ENCODE assay signal across 24 mouse cellular contexts in genomic region chr16:96723066-96723669, GRCm38 (mm10).
DNase-seq lines count a peak whose midpoint lies in the region; ATAC-seq lines count a peak whose summit lies in the region.
"Had no signal": no experiment of that assay in that cellular context is flagged by ENCODE, and none has a peak within 500 bp of the region (broad histone marks: within the 10 kb centered on the region; RNA-seq: fewer than 3 reads in every experiment).

No protein-coding gene starts in this region.

- H3K27ac ChIP-seq in hindbrain, embryonic 11.5 days (ENCODE audit: low read depth, low read length), result no peak overlapping the region
- no peak overlapping the region for H3K27ac ChIP-seq in hindbrain, embryonic 16.5 days (ENCODE audit: low read depth, low read length)
- H3K27ac ChIP-seq in liver, embryonic 11.5 days (ENCODE audit: low read depth, low read length), result no peak overlapping the region
- no peak overlapping the region for H3K27ac ChIP-seq in embryonic facial prominence, embryonic 13.5 days
- H3K27ac ChIP-seq in hindbrain, embryonic 14.5 days, result no peak overlapping the region
- H3K27ac ChIP-seq: embryonic facial prominence, embryonic 15.5 days; kidney, embryonic 15.5 days; left cerebral cortex, adult 2 months; liver, embryonic 13.5 days; midbrain, embryonic 12.5 days; neural tube, embryonic 12.5 days had no signal

- H3K9ac ChIP-seq in hindbrain, embryonic 11.5 days (ENCODE audit: low read depth, low read length), result no peak overlapping the region
- no peak overlapping the region for H3K9ac ChIP-seq in hindbrain, embryonic 16.5 days (ENCODE audit: low read depth, low read length)
- no peak overlapping the region for H3K9ac ChIP-seq in liver, embryonic 11.5 days (ENCODE audit: low read depth, low read length)
- H3K9ac ChIP-seq in embryonic facial prominence, embryonic 13.5 days, result no peak overlapping the region
- H3K9ac ChIP-seq in hindbrain, embryonic 14.5 days, result no peak overlapping the region
- H3K9ac ChIP-seq: embryonic facial prominence, embryonic 15.5 days; kidney, embryonic 15.5 days; liver, embryonic 13.5 days; midbrain, embryonic 12.5 days; neural tube, embryonic 12.5 days had no signal

- no peaks in the 10 kb centered on the region for H3K9me3 ChIP-seq in hindbrain, embryonic 11.5 days (ENCODE audit: control insufficient read depth, low read length)
- no peaks in the 10 kb centered on the region for H3K9me3 ChIP-seq in hindbrain, embryonic 16.5 days (ENCODE audit: control insufficient read depth, low read length)
- H3K9me3 ChIP-seq in liver, embryonic 11.5 days (ENCODE audit: control insufficient read depth, low read length), result no peaks in the 10 kb centered on the region
- no peaks in the 10 kb centered on the region for H3K9me3 ChIP-seq in embryonic facial prominence, embryonic 13.5 days
- no peaks in the 10 kb centered on the region for H3K9me3 ChIP-seq in hindbrain, embryonic 14.5 days (ENCODE audit: control insufficient read depth, low read length)
- H3K9me3 ChIP-seq: embryonic facial prominence, embryonic 15.5 days; kidney, embryonic 15.5 days; liver, embryonic 13.5 days; midbrain, embryonic 12.5 days; neural tube, embryonic 12.5 days had no signal

- ATAC-seq in hindbrain, embryonic 11.5 days (ENCODE audit: low FRiP score), result peak; percentile 45; the same call in 1 of the 2 replicates
- no peak for ATAC-seq in hindbrain, embryonic 16.5 days
- peak; percentile 29; the same call in 1 of the 2 replicates for ATAC-seq in liver, embryonic 11.5 days (replicated peaks; ENCODE audit: low FRiP score)
- ATAC-seq in embryonic facial prominence, embryonic 13.5 days (ENCODE audit: insufficient number of reproducible peaks, insufficient read depth, low FRiP score, low TSS enrichment, low read depth), result 0 out of 2 replicates have a peak, but pooled peaks have one; percentile 43
- peak; percentile 59; the same call in 1 of the 2 replicates for ATAC-seq in hindbrain, embryonic 14.5 days (ENCODE audit: low FRiP score)
- ATAC-seq: intestine, postnatal 0 days had no signal

- H3K4me3 ChIP-seq in hindbrain, embryonic 11.5 days (ENCODE audit: low read depth, low read length), result no peak overlapping the region
- no peak overlapping the region for H3K4me3 ChIP-seq in hindbrain, embryonic 16.5 days (ENCODE audit: low read length)
- H3K4me3 ChIP-seq in liver, embryonic 11.5 days (ENCODE audit: low read depth, low read length), result no peak overlapping the region
- no peak overlapping the region for H3K4me3 ChIP-seq in embryonic facial prominence, embryonic 13.5 days
- H3K4me3 ChIP-seq in hindbrain, embryonic 14.5 days (replicated peaks; ENCODE audit: low read length), result no peak overlapping the region
- H3K4me3 ChIP-seq: embryonic facial prominence, embryonic 15.5 days; kidney, embryonic 15.5 days; left cerebral cortex, adult 2 months; liver, embryonic 13.5 days; midbrain, embryonic 12.5 days; neural tube, embryonic 12.5 days had no signal

- no peak for DNase-seq in hindbrain, embryonic 11.5 days (ENCODE audit: low spot score)
- no peak for DNase-seq in liver, embryonic 11.5 days (ENCODE audit: low spot score)
- DNase-seq in liver, result no peak
- DNase-seq in hindbrain, embryonic 14.5 days (ENCODE audit: low spot score), result no peak
- no peak for DNase-seq in frontal cortex, postnatal 10 days (ENCODE audit: low spot score in 2 of 2)
- DNase-seq: adrenal gland, adult 2 months; cerebellum, adult 18-20 months; cerebellum, postnatal 14 days; gastrocnemius, postnatal 10 days; heart, postnatal 10 days; liver, embryonic 13.5 days; lung, adult 2 months; lung, postnatal 14 days; thymus, adult 2 months; thymus, postnatal 4 days had no signal

- H3K4me2 ChIP-seq in hindbrain, embryonic 11.5 days (replicated peaks; ENCODE audit: low read depth, low read length), result no peak overlapping the region
- H3K4me2 ChIP-seq in hindbrain, embryonic 16.5 days (ENCODE audit: low read length), result no peak overlapping the region
- H3K4me2 ChIP-seq in liver, embryonic 11.5 days, result no peak overlapping the region
- H3K4me2 ChIP-seq in embryonic facial prominence, embryonic 13.5 days, result no peak overlapping the region
- no peak overlapping the region for H3K4me2 ChIP-seq in hindbrain, embryonic 14.5 days (replicated peaks)
- H3K4me2 ChIP-seq: embryonic facial prominence, embryonic 15.5 days; heart, embryonic 11.5 days; kidney, embryonic 15.5 days; liver, embryonic 13.5 days; midbrain, embryonic 12.5 days; neural tube, embryonic 12.5 days had no signal

- 85% methylated on average over 2 of the region's 2 CpGs for WGBS in hindbrain, embryonic 11.5 days
- WGBS in hindbrain, embryonic 16.5 days, result 92% methylated on average over 2 of the region's 2 CpGs
- WGBS in liver, embryonic 11.5 days, result 75% methylated on average over 2 of the region's 2 CpGs
- 85% methylated on average over 2 of the region's 2 CpGs for WGBS in embryonic facial prominence, embryonic 13.5 days
- WGBS in hindbrain, embryonic 14.5 days, result 88% methylated on average over 2 of the region's 2 CpGs

- no peaks in the 10 kb centered on the region for H3K27me3 ChIP-seq in hindbrain, embryonic 11.5 days (ENCODE audit: control insufficient read depth, insufficient read depth, low read length)
- H3K27me3 ChIP-seq in hindbrain, embryonic 16.5 days (replicated peaks; ENCODE audit: control insufficient read depth, insufficient read depth, low read length), result no peaks in the 10 kb centered on the region
- H3K27me3 ChIP-seq in liver, embryonic 11.5 days (replicated peaks; ENCODE audit: control insufficient read depth, insufficient read depth, low read length), result no peaks in the 10 kb centered on the region
- no peaks in the 10 kb centered on the region for H3K27me3 ChIP-seq in embryonic facial prominence, embryonic 13.5 days
- no peaks in the 10 kb centered on the region for H3K27me3 ChIP-seq in hindbrain, embryonic 14.5 days (ENCODE audit: control insufficient read depth, insufficient read depth, low read length)
- H3K27me3 ChIP-seq: embryonic facial prominence, embryonic 15.5 days; kidney, embryonic 15.5 days; liver, embryonic 13.5 days; midbrain, embryonic 12.5 days; neural tube, embryonic 12.5 days had no signal

- H3K36me3 ChIP-seq in hindbrain, embryonic 11.5 days (ENCODE audit: control insufficient read depth, insufficient read depth, low read length), result no peaks in the 10 kb centered on the region
- no peaks in the 10 kb centered on the region for H3K36me3 ChIP-seq in hindbrain, embryonic 16.5 days (ENCODE audit: control insufficient read depth, insufficient read depth, low read length)
- H3K36me3 ChIP-seq in liver, embryonic 11.5 days (ENCODE audit: control insufficient read depth, insufficient read depth, low read length), result no peaks in the 10 kb centered on the region
- no peaks in the 10 kb centered on the region for H3K36me3 ChIP-seq in embryonic facial prominence, embryonic 13.5 days
- H3K36me3 ChIP-seq in hindbrain, embryonic 14.5 days (replicated peaks; ENCODE audit: control insufficient read depth, insufficient read depth), result no peaks in the 10 kb centered on the region
- H3K36me3 ChIP-seq: embryonic facial prominence, embryonic 15.5 days; kidney, embryonic 15.5 days; liver, embryonic 13.5 days; midbrain, embryonic 12.5 days; neural tube, embryonic 12.5 days had no signal

- H3K4me1 ChIP-seq in hindbrain, embryonic 11.5 days (replicated peaks; ENCODE audit: control insufficient read depth, insufficient read depth, low read length), result no peaks in the 10 kb centered on the region
- peaks cover 21% of the 10 kb centered on the region for H3K4me1 ChIP-seq in hindbrain, embryonic 16.5 days (ENCODE audit: control insufficient read depth, insufficient read depth, low read depth, low read length)
- no peaks in the 10 kb centered on the region for H3K4me1 ChIP-seq in liver, embryonic 11.5 days (replicated peaks; ENCODE audit: control insufficient read depth, insufficient read depth, low read length)
- no peaks in the 10 kb centered on the region for H3K4me1 ChIP-seq in embryonic facial prominence, embryonic 13.5 days
- peaks cover 30% of the 10 kb centered on the region for H3K4me1 ChIP-seq in hindbrain, embryonic 14.5 days (replicated peaks; ENCODE audit: control insufficient read depth, insufficient read depth, low read length)
- H3K4me1 ChIP-seq: embryonic facial prominence, embryonic 15.5 days; liver, embryonic 13.5 days had no signal
